Mouse (Mus musculus) kidney, adult 2 months (tissue): ENCODE measurements around the gene Ap5b1.

ENCODE experiments used
- CTCF ChIP-seq: fragments of 200-500 bp; conservative IDR thresholded peaks from 2 replicates; pipeline ENCODE4 v1.5.1; 2011; ENCODE audit warnings: low read depth, mild to moderate bottlenecking, control low read depth, low read length, moderate library complexity, mixed read lengths; ENCODE audit not compliant: insufficient read depth, insufficient read length
- POLR2A ChIP-seq: fragments of 200-500 bp; IDR thresholded peaks from one replicate; pipeline ENCODE4 v1.6.1; 2011; ENCODE audit warnings: low read depth, low read length, control low read depth

DNA sequence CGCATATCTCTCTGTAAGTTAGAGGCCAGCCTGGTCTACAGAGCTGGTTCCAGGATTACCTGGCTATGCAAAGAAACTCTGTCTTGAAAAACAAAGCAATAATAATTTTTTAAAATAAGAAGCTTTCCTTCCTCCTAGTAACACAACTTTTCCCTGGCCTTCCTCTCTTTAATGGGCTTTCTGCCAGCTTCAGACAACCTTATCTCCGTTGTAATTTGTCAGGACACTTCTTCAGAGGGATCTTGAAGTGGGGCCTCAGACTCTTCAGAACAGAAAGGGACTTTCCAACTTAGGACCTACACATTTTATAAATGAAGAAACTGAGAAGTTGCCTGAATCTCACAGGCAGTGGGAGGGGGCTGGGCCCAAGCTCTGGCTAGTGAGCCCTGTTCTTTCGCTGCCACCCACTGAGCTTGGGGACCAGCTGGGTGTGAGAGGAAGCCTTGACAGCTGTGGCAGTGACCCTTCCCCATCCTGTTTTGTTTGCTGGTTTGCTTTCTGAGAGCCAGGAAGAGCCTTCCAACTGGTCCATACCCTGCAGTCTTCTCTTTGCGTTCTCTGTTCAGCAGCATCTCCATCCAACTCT lies 20.3 kb upstream of the Ap5b1 start:
- no peak for TF ChIP-seq POLR2A
- no peak for TF ChIP-seq CTCF
